Mouse (Mus musculus) frontal cortex, adult (tissue): Measurements from ENCODE around the gene Hspa1a.
A peak's percentile ranks its signal among the peaks of the same experiment; 100 is the strongest.
"Not testable (repeated sequence)": the region's sequence is repeated elsewhere in the genome, so short reads cannot be mapped to it uniquely, and the experiment has no call there.

Experiments
- ATAC-seq: cut with Nextera tagmentation; 2 replicates; pipeline ENCODE4 v1.9.2; 2017; ENCODE audit warnings: mild to moderate bottlenecking, moderate library complexity, mixed read lengths; ENCODE audit not compliant: low TSS enrichment

Hspa1a gene

GRCm38 (mm10) chr17:34964640-34965049 lies 7.3 kb downstream of the Hspa1a start:
- ATAC-seq: no peak

DNA sequence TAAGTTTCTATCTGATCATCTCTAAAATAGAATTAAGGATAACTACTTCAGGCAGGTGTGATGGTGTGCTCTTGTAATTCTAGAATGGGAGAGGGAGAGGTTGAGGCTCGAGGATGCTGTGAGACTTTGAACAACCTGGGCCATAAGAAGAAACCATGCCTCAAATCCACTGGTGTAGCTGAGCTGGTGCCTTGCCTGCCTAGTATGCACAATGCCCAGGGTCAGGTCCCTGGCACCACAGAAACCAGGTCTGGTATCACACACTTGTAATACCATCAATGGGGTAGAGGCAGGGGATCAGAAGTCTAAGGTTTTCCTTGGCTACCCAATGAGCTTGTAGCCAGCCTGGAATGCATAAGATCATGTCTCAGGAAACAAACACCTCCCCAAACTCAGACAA lies 9.1 kb downstream of the Hspa1a start:
- no peak for ATAC-seq

- ATAC-seq: no peak
Observed at GRCm38 (mm10) chr17:34962125-34962524, 9.8 kb downstream of the Hspa1a start.

DNA sequence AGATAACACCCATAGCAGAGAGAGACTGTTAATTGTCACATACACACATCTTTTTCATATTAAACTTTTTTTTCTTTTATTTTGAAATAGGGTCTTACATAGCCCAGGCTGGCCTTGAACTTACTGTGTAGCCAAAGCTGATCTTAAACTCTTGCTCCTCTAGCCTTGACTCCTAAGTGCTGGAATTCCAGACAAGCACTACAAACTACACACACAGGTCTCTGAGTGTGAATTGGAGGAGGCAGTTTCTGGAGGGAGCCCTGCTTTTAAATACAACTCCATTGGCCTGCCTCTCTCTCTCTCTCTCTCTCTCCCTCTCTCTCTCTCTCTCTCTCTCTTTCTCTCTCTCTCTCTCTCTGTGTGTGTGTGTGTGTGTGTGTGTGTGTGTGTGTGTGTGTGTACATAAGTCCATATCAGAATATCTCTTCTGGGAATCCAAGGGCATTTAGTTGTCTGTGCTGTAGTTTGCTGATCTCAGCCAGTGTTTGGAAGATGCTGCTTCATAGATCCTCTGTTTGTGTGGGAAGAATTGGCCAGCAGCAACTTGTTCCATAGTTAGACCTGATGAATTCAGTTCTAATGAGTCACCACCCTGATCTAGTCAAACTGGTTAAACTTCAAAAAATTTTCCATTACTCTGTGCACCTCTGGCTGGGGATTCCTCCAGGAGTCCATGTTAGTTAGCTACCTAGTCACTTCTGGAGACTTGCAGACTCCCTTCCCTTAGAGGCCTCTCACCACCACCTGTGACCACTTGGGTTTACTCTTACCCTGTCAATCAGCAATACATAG lies 11.1 kb downstream of the Hspa1a start:
- no peak for ATAC-seq

DNA sequence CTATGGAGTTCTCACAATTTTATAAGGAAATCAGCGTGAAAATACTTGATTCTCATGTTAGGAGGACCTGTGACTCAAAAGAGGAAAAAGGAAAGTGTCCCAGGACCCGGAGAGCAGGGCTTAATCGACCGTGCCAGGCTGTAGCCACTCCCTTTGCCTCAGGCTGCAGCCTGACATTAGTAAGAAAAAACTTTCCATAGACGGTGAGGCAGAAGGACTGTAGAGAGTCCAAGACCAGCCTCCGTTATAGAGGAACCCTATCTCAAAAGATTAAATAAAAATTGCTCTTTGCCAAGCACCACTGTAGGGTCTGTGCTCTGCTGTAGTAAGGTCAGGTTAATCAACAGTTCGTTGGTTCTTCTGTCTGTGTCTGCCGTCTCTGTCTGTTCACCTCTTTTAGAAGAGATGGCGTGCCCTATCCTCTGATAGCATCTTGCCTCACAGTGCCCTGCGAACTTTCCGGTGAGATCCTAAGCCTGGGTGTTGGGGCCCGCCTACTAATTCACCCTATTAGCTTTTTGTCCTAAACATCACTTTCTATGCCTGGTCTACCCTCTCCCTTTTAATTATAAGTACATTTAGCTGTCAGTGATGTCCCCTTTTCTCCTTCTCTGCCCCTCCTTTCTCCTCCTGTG lies 12.0 kb downstream of the Hspa1a start:
- no peak for ATAC-seq

DNA sequence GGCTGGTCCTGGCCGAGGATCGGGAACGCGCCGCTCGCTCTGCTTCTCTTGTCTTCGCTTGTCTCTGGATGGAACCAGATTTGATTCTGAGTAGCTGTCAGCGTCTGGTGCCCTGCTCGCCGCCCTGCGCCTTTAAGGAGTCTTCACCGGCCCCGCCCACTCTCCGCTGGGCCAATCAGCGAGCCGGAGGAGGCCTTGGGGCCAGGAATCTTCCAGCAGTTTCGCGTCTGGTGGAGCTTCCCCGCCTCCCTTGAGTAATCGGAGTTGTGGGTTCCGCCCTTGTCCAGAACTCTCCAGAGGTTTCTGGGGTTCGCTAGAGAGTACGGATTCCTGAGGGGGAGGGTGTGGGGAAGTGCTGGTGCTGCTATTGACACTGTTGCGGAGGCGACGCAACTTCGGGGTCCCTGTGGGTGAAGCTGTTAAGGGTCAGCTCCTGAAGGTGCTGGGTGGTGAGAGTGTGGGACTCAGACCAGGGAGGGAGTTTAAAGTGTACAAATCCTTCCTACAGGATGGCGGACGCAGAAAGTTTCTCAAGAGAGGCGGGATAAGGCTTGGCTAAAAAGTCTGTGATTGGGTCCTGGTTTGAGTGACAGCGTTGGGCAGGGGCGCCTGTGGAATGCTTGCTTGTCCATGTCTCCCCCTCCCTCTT lies 12.7 kb downstream of the Hspa1a start, which contains the start of gene Hspa1b:
Hspa1b (minus strand) TSS at position 109 of the 649 bp plus-strand sequence.
- peak; percentile 87 for ATAC-seq

DNA sequence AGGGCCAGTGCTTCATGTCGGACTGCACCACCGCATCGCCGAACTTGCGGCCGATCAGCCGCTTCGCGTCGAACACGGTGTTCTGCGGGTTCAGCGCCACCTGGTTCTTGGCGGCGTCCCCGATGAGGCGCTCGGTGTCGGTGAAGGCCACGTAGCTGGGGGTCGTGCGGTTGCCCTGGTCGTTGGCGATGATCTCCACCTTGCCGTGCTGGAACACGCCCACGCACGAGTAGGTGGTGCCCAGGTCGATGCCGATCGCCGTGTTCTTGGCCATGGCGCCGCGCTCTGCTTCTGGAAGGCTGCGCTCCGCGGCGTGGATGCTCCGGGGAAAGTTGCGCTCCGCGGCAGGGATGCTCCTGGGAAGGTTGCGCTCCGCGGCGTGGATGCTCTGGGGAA lies 13.2 kb downstream of the Hspa1a start:
- not testable (repeated sequence) for ATAC-seq

GRCm38 (mm10) chr17:34957966-34958365 lies 14.0 kb downstream of the Hspa1a start:
- not testable (repeated sequence) for ATAC-seq

- not testable (repeated sequence) for ATAC-seq
Observed at GRCm38 (mm10) chr17:34957291-34957690, 14.7 kb downstream of the Hspa1a start.

- no peak for ATAC-seq
Observed at GRCm38 (mm10) chr17:34956340-34956739, 15.6 kb downstream of the Hspa1a start.

DNA sequence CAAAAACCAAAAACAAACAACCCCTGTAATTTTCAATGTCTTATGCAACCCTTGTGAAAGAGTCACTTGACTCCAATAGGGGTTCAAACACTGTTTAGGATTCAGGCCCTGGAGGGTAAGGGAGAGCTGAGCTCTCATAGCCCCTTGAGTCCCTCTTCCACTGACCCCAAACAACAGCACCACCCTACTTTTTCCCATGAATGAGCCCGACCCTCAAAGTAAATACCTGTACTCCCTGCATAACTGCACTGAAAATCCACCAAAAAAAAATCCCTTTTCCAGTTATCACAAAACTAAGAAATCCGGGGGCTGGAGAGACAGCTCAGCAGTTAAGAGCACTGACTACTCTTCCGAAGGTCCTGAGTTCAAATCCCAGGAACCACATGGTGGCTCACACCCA lies 16.1 kb downstream of the Hspa1a start:
- no peak for ATAC-seq

- no peak for ATAC-seq
Observed at GRCm38 (mm10) chr17:34954831-34955230, 17.1 kb downstream of the Hspa1a start.

DNA sequence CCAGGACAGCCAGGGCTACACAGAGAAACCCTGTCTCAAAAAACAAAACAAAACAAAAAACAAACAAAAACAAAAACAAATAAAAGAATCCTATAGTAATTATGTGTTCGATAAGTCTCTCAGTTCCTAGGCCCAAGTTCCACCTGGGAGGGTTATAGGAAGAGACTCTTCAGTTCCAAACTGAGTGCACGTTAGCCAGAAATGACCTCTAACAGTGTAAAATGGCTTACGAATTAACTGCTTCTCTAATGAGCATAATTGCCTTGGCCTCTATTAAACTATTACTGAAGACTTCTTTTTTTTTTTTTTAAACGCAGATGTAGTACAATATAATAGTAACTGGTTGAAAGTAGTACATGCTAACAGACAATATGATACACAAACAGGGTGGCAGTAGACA lies 18.1 kb downstream of the Hspa1a start:
- no peak for ATAC-seq

DNA sequence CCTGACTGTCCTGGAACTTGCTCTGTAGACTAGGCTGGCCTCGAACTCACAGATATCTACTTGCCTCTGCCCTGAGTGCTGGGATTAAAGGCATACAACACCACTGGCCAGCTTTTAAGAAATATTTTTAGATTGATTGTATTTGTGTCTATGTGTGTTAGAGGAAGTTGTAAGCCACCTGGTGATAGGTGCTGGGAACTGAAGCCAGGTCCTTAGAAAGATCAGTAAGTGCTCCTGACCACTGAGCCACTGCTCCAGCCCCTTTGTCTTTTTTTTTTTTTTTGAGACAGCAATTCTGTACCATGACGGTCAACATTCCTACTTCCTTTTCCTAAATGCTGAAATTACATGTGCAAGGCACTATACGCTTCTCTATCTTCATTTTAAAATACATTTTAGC lies 18.7 kb downstream of the Hspa1a start:
- no peak for ATAC-seq

- peak; percentile 68 for ATAC-seq
Observed at GRCm38 (mm10) chr17:34952378-34953040, 19.4 kb downstream of the Hspa1a start.

DNA sequence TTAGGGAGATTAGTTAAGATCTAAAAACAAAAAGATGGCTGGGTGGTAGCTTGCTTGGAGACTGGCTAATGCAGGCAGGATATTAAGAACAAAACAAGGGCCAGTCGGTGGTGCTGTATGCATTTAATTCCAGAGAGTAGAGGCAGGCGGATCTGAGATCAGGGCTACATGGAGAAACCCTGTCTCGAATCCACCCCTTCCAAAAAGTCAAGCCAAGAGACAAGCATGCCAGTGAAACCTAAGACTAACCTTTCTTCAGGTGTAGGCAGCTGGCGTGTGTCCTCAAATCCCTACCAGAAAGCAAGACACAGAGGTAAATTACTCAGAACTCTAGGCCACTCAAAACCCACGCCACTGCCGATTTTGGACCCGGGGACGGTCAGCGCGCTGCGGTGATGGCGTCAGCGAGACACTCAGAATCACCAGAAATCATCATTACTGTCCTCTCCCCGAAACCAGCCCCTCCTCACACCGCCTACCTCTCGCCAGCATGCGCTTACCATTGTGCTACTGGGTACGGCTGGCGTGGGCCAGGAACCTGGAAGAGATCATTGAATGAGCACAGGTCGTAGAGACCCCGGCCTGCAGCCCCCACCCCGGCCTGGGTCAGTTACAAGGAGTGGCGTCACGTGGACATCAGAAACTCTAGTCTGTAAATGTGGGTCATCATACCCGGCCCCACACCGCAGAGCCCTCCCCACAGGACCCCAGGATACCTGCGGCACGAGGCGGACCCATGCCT lies 20.1 kb downstream of the Hspa1a start:
- ATAC-seq: peak; percentile 66

DNA sequence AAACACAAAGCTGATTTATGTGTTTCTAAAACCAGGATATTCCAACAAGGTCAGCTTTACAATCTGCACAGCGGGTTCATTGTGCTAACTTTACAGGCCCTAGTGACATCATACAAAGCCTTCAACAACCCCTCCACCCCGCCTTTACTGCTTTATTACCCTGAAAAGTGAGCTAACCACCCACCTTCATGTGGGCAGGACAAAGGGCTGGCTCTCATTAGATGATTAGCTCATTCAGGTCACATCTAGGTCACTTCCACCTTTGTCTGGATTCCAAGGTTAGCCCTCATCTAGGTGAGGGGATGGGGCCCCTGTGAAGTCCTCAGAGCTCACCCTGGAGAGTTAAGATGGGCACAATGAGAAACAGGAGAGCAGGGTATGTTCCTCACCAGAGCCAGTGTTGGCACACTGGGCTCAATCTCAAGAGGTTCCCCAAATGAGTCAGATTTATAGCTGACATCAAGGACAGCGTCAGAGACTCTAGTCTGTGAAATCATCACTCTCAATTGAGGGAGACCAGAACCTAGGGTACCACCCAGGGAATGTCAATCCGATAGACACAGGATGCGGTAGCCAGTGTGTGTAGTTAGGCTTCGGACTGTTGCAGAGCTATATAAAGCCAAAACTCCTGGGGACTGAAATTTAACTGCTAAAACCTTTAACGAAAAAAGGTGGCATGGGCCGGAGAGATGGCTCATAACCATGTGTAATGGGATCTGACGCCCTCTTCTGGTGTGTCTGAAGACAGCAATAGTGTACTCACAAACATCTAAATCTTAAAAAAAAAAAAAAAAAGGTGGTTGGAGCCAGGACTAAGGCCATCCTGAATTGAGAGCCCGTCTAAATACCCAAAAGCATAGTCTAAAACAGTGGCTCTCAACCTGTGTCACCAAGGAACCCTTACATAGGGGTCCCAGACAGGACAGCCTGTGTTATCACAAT lies 21.2 kb downstream of the Hspa1a start:
- ATAC-seq: no peak

DNA sequence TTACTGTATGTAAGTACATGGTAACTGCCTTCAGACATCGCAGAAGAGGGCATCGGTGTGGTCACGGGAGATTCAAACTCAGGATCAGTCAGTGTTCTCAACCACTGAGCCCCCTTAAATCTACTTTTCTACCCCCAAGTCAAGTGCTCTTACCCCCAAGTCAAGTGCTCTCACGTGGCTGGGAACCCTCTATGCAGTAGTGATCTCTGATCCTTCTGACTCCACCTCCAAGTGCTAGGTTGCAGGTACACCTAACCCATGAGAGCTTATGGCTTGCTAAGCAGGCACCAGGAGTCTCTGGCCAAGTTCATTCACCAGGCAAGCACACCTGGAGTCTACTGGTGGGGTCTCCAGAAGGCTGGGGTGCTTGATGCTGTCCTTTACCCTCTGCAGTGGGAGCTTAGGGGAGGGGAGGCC lies 22.4 kb downstream of the Hspa1a start:
- ATAC-seq: no peak

- not testable (repeated sequence) for ATAC-seq
Observed at GRCm38 (mm10) chr17:34948721-34949552, 23.0 kb downstream of the Hspa1a start.
